In genomic region chr8:121294234-121295108, GRCm38 (mm10) we compare ENCODE assay signal across 9 mouse cellular contexts.
A peak's percentile ranks its signal among the peaks of the same experiment; 100 is the strongest.
DNase-seq lines count a peak whose midpoint lies in the region; ATAC-seq and TF ChIP-seq lines count a peak whose summit lies in the region.
"Had no signal": no experiment of that assay in that cellular context is flagged by ENCODE, and none has a peak within 500 bp of the region (broad histone marks: within the 10 kb centered on the region; RNA-seq: fewer than 3 reads in every experiment).

No protein-coding gene starts in this region.

- H3K36me3 ChIP-seq in forebrain, embryonic 11.5 days (ENCODE audit: control insufficient read depth, insufficient read depth, low read length): no peaks in the 10 kb centered on the region
- no peaks in the 10 kb centered on the region for H3K36me3 ChIP-seq in forebrain, embryonic 15.5 days
- no peaks in the 10 kb centered on the region for H3K36me3 ChIP-seq in lung, embryonic 16.5 days (ENCODE audit: control insufficient read depth, insufficient read depth, low read length)
- no peaks in the 10 kb centered on the region for H3K36me3 ChIP-seq in hindbrain, postnatal 0 days (ENCODE audit: insufficient read depth, low read length)

- DNase-seq in forebrain, embryonic 11.5 days (ENCODE audit: low spot score): peak; percentile 74
- no peak for DNase-seq in lung, postnatal 25 days (ENCODE audit: low spot score)
- DNase-seq in hindbrain, postnatal 0 days (ENCODE audit: low spot score): no peak
- peak; percentile 57 for DNase-seq in retina, embryonic 14.5 days (ENCODE audit: low spot score)
- DNase-seq in adipocyte (ENCODE audit: low spot score): no peak

- WGBS in forebrain, embryonic 11.5 days: 39% methylated on average over 29 of the region's 29 CpGs
- WGBS in forebrain, embryonic 15.5 days: 37% methylated on average over 29 of the region's 29 CpGs
- WGBS in lung, embryonic 16.5 days: 29% methylated on average over 29 of the region's 29 CpGs
- 21% methylated on average over 29 of the region's 29 CpGs for WGBS in hindbrain, postnatal 0 days

- H3K4me2 ChIP-seq in forebrain, embryonic 11.5 days (ENCODE audit: low read depth, low read length, severe bottlenecking): no peak overlapping the region
- H3K4me2 ChIP-seq in forebrain, embryonic 15.5 days (replicated peaks): no peak overlapping the region
- no peak overlapping the region for H3K4me2 ChIP-seq in lung, embryonic 16.5 days (ENCODE audit: low read depth, low read length)
- H3K4me2 ChIP-seq in hindbrain, postnatal 0 days (ENCODE audit: low read depth, low read length): 0 out of 2 replicates have a peak overlapping the region, but pooled peaks have one; percentile 2

- H3K27me3 ChIP-seq in forebrain, embryonic 11.5 days (ENCODE audit: control insufficient read depth, insufficient read depth, low read length): peaks cover 2% of the 10 kb centered on the region; the same call in 1 of the 2 replicates
- no peaks in the 10 kb centered on the region for H3K27me3 ChIP-seq in forebrain, embryonic 15.5 days
- H3K27me3 ChIP-seq in lung, embryonic 16.5 days (ENCODE audit: control insufficient read depth, insufficient read depth, low read depth, low read length): no peaks in the 10 kb centered on the region
- no peaks in the 10 kb centered on the region for H3K27me3 ChIP-seq in hindbrain, postnatal 0 days (ENCODE audit: insufficient read depth, low read length)

- peak overlapping the region; percentile 20; the same call in 1 of the 2 replicates for H3K9ac ChIP-seq in forebrain, embryonic 11.5 days (ENCODE audit: low read length)
- no peak overlapping the region for H3K9ac ChIP-seq in forebrain, embryonic 15.5 days (replicated peaks)
- H3K9ac ChIP-seq in lung, embryonic 16.5 days (ENCODE audit: low read length): peak overlapping the region; percentile 38; the same call in 1 of the 2 replicates
- H3K9ac ChIP-seq in hindbrain, postnatal 0 days (replicated peaks; ENCODE audit: low read length): no peak overlapping the region
- H3K9ac ChIP-seq: liver, embryonic 14.5 days had no signal

- 0 out of 2 replicates have a peak overlapping the region, but pooled peaks have one; percentile 3 for H3K27ac ChIP-seq in forebrain, embryonic 11.5 days (ENCODE audit: low read depth, low read length)
- H3K27ac ChIP-seq in forebrain, embryonic 15.5 days (replicated peaks): no peak overlapping the region
- H3K27ac ChIP-seq in lung, embryonic 16.5 days (ENCODE audit: low read length): no peak overlapping the region
- H3K27ac ChIP-seq in hindbrain, postnatal 0 days: no peak overlapping the region
- H3K27ac ChIP-seq: liver, embryonic 14.5 days had no signal

- no peak for TF ChIP-seq CTCF in hindbrain, postnatal 0 days (IDR thresholded peaks at IDR 0.05; ENCODE audit: low read depth)

- H3K9me3 ChIP-seq in forebrain, embryonic 11.5 days (ENCODE audit: control insufficient read depth, low read length): no peaks in the 10 kb centered on the region
- no peaks in the 10 kb centered on the region for H3K9me3 ChIP-seq in forebrain, embryonic 15.5 days
- no peaks in the 10 kb centered on the region for H3K9me3 ChIP-seq in lung, embryonic 16.5 days (ENCODE audit: control insufficient read depth, low read length)
- H3K9me3 ChIP-seq in hindbrain, postnatal 0 days (ENCODE audit: low read length): no peaks in the 10 kb centered on the region

- H3K4me1 ChIP-seq in forebrain, embryonic 11.5 days (replicated peaks; ENCODE audit: control insufficient read depth, insufficient read depth, low read length): peaks cover 9% of the 10 kb centered on the region; the same call in 1 of the 2 replicates
- peaks cover 47% of the 10 kb centered on the region for H3K4me1 ChIP-seq in forebrain, embryonic 15.5 days
- H3K4me1 ChIP-seq in lung, embryonic 16.5 days (replicated peaks; ENCODE audit: control insufficient read depth, insufficient read depth, low read length): peaks cover 16% of the 10 kb centered on the region
- H3K4me1 ChIP-seq in hindbrain, postnatal 0 days (ENCODE audit: insufficient read depth, low read length): peaks cover 12% of the 10 kb centered on the region; the same call in 1 of the 2 replicates

- ATAC-seq in forebrain, embryonic 11.5 days (replicated peaks; ENCODE audit: low FRiP score): 0 out of 2 replicates have a peak, but pooled peaks have one; percentile 39
- ATAC-seq in forebrain, embryonic 15.5 days (replicated peaks): no peak
- no peak for ATAC-seq in lung, embryonic 16.5 days (ENCODE audit: low read depth)
- no peak for ATAC-seq in hindbrain, postnatal 0 days
- ATAC-seq in cerebellum, adult (ENCODE audit: insufficient number of reproducible peaks, low FRiP score, low TSS enrichment): no peak

- H3K4me3 ChIP-seq in forebrain, embryonic 11.5 days (ENCODE audit: low read depth, low read length): no peak overlapping the region
- no peak overlapping the region for H3K4me3 ChIP-seq in forebrain, embryonic 15.5 days
- H3K4me3 ChIP-seq in lung, embryonic 16.5 days (ENCODE audit: low read length): no peak overlapping the region
- no peak overlapping the region for H3K4me3 ChIP-seq in hindbrain, postnatal 0 days (ENCODE audit: low read length)

Comparison
In these comparisons a context has a peak if more than half of its experiments do, and no peak if none do; other contexts are left out.
1. H3K9ac ChIP-seq: peak in forebrain, embryonic 11.5 days (single experiment) and lung, embryonic 16.5 days (single experiment); none in forebrain, embryonic 15.5 days (single experiment) and hindbrain, postnatal 0 days (single experiment).
2. DNase-seq: peak in forebrain, embryonic 11.5 days (single experiment) and retina, embryonic 14.5 days (single experiment); none in lung, postnatal 25 days (single experiment), hindbrain, postnatal 0 days (single experiment) and adipocyte (single experiment).